Mouse (Mus musculus) liver, postnatal 0 days (tissue): ENCODE measurements around the gene En2. TPM values are rescaled to one million over a fixed set of nuclear protein-coding genes. Genes with fewer than 3 reads are reported as not detected.

Experiments
- ATAC-seq: fragments of 200-750 bp; cut with Nextera tagmentation; 2 replicates; pipeline ENCODE4 v1.8.0; 2017; ENCODE audit warnings: mild to moderate bottlenecking, moderate library complexity
- DNase-seq: peaks from one replicate; pipeline ENCODE4 v3.0.0-alpha.2; 2016
- H3K27ac ChIP-seq: fragments of 300-500 bp; sonication (generic); 2 replicates; pipeline ENCODE4 v1.5.1; 2014; ENCODE audit warnings: antibody characterized with exemption, moderate library complexity, mild to moderate bottlenecking, low read depth
- H3K27me3 ChIP-seq: fragments of 300-500 bp; sonication (generic); 2 replicates; pipeline ENCODE4 v1.6.1; 2014; ENCODE audit warnings: low read length, control low read depth, mixed read lengths; ENCODE audit not compliant: insufficient read depth
- H3K36me3 ChIP-seq: fragments of 300-500 bp; sonication (generic); replicated peaks from 2 replicates; pipeline ENCODE4 v1.6.1; 2014; ENCODE audit warnings: mild to moderate bottlenecking, control low read depth, low read length, moderate library complexity, mixed read lengths; ENCODE audit not compliant: insufficient read depth
- H3K4me1 ChIP-seq: fragments of 300-500 bp; sonication (generic); 2 replicates; pipeline ENCODE4 v1.6.1; 2014; ENCODE audit warnings: antibody characterized with exemption, mild to moderate bottlenecking, control low read depth; ENCODE audit not compliant: insufficient read depth
- H3K4me2 ChIP-seq: fragments of 300-500 bp; sonication (generic); 2 replicates; pipeline ENCODE4 v1.6.1; 2014; ENCODE audit warnings: low read depth, mild to moderate bottlenecking, low read length, moderate library complexity, mixed read lengths
- H3K4me3 ChIP-seq: fragments of 300-500 bp; sonication (generic); 2 replicates; pipeline ENCODE4 v1.5.1; 2014; ENCODE audit warnings: low read depth, low read length
- H3K9ac ChIP-seq: fragments of 300-500 bp; sonication (generic); replicated peaks from 2 replicates; pipeline ENCODE4 v1.6.1; 2014; ENCODE audit warnings: mild to moderate bottlenecking, moderate library complexity
- H3K9me3 ChIP-seq: fragments of 300-500 bp; sonication (generic); 2 replicates; pipeline ENCODE4 v1.6.1; 2016; ENCODE audit warnings: mild to moderate bottlenecking, control low read depth, low read length, mixed read lengths
- CTCF ChIP-seq: sonication (generic); IDR thresholded peaks from 2 replicates; pipeline ENCODE4 v1.5.1; 2016; ENCODE audit warnings: antibody characterized with exemption, low read depth
- EP300 ChIP-seq: IDR thresholded peaks from 2 replicates; pipeline ENCODE4 v1.6.1; 2016; ENCODE audit warnings: antibody characterized with exemption, low read depth, mild to moderate bottlenecking
- WGBS: fragments of 180-500 bp; shearing (Covaris S2); extraction: QIAGEN DNeasy Blood & Tissue Kit; methylation state at CpG from one replicate; pipeline ENCODE4 v1.1.7; 2014; ENCODE audit not compliant: insufficient replicate concordance; 5-methylcytosine and 5-hydroxymethylcytosine counted together
- polyA plus RNA-seq: library from polyadenylated mRNA; unstranded; fragments of >200 nt; fragmentation: Nextera tagmentation; extraction: Ambion mirVana; gene quantifications from 2 replicates; pipeline ENCODE4 v1.2.1, GENCODE M21; 2015

The En2 gene
- polyA plus RNA-seq, 1 experiment from 2014 or later: not detected

GRCm38 (mm10) chr5:28170892-28171291 is 5.4 kb downstream of the En2 start:
- H3K4me2 ChIP-seq: no peak overlapping the region
- H3K4me1 ChIP-seq: 0 out of 2 replicates have a peak, but pooled peaks cover 4% of the 10 kb centered on the region
- H3K36me3 ChIP-seq: no peaks in the 10 kb centered on the region
- 6% methylated on average over 19 of the region's 19 CpGs for WGBS
- no peak overlapping the region for H3K27ac ChIP-seq
- H3K9ac ChIP-seq: no peak overlapping the region
- ATAC-seq (no peak), DNase-seq (no peak)
- TF ChIP-seq EP300 (no peak), CTCF (no peak)
- H3K9me3 ChIP-seq: no peaks in the 10 kb centered on the region
- peaks cover 90% of the 10 kb centered on the region for H3K27me3 ChIP-seq
- no peak overlapping the region for H3K4me3 ChIP-seq

DNA sequence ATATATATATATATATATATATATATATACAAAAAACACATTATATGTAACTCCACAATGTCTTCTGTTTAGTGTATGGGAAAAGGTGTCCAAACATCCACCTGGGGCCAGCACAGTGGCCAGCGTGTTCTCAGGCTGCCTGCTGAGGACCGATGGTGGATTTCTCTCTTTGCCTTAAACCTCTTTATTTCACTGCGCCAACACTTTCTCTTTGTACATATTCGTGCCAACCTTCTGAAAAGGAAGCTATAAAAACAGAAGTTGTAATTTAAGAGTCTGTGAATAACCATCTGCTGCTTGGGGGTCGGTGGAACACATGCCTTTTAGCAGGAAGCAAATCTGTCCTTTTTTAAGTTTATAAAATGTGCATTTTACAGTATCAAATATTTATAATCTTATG is 6.2 kb downstream of the En2 start:
- H3K27me3 ChIP-seq: peaks cover 90% of the 10 kb centered on the region
- H3K4me1 ChIP-seq: no peaks in the 10 kb centered on the region
- no peak for DNase-seq
- no peak overlapping the region for H3K27ac ChIP-seq
- no peak overlapping the region for H3K4me2 ChIP-seq
- no peaks in the 10 kb centered on the region for H3K36me3 ChIP-seq
- H3K4me3 ChIP-seq: no peak overlapping the region
- TF ChIP-seq CTCF (no peak), EP300 (no peak)
- 12% methylated on average over 5 of the region's 5 CpGs for WGBS
- H3K9me3 ChIP-seq: no peaks in the 10 kb centered on the region
- ATAC-seq: no peak
- no peak overlapping the region for H3K9ac ChIP-seq

DNA sequence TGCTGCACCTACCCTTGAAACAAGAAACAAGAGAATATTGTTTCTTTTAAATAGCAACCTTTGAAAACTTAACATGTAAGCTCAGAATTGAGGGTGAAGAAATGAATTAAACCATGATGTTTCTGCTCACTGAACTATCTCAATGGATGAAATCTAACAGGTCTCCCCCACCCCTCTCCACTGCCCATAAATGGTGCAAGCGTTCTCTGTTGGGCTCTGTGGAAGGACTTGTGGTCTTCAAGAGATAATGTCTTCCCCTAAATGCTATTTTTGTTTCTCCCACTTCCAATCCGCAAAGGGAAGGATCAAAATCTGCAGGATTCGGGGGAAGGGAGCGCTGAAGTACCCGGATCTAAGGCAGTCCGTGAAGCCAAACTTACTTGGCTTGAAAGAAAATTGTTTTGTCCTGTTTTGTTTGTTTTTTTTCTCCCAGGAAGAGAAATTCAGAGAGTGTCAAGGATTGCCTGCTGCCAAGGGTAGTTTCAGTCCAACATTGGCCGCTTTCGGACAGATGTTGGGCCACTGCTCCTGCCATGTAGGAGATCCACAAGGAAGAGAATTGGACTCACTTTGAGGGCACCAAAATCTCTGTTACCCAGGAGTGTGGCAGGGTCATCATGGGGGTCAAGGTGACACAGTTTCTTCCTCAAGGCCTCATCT is 6.9 kb downstream of the En2 start:
- DNase-seq (no peak), ATAC-seq (no peak)
- H3K9me3 ChIP-seq: no peaks in the 10 kb centered on the region
- H3K27ac ChIP-seq: no peak overlapping the region
- no peak for TF ChIP-seq EP300
- no peak for TF ChIP-seq CTCF
- no peak overlapping the region for H3K4me2 ChIP-seq
- H3K4me3 ChIP-seq: no peak overlapping the region
- peaks cover 90% of the 10 kb centered on the region for H3K27me3 ChIP-seq
- no peaks in the 10 kb centered on the region for H3K4me1 ChIP-seq
- H3K36me3 ChIP-seq: no peaks in the 10 kb centered on the region
- WGBS: 4% methylated on average over 8 of the region's 8 CpGs
- no peak overlapping the region for H3K9ac ChIP-seq

DNA sequence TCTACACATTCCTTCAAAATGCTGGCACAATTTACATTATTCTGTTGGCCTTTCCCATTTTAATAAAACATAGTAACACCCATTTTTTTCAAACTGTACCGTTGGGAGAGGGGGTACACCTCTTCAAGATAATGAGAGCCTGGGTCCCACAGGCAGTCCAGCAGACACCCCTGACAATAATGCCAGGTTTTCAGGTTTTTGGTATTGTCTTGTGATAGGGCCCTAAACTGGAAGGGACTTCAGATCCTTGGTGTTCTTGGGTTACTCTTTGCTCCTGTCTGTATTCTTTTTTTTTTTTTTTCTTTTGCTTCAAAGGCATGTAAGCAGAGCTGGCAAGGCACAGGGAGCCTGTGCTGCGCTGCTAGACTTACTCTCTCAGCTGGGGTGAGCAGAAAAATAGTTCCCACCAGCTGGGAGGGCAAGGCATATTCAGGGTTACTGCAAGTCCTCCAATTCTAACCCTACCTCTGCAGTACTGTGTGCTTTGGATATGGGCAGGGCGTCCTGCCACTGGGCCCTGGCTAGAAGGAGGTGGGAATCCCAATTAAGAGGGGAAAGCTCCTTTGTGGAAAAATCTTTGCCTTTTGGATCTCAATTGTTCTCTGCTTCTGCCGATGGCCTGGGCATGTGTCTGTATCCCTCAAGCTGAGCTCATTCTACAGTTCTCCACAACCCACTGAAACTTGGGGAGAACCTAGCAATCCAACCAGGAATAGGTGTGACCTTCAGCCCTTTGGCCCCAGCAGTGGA is 7.6 kb downstream of the En2 start:
- Histone ChIP-seq H3K4me3 (no peak overlapping the region), H3K27me3 (peaks cover 87% of the 10 kb centered on the region), H3K36me3 (no peaks in the 10 kb centered on the region), H3K27ac (no peak overlapping the region), H3K4me1 (no peaks in the 10 kb centered on the region), H3K9ac (no peak overlapping the region), H3K4me2 (no peak overlapping the region), H3K9me3 (no peaks in the 10 kb centered on the region)
- no peak for TF ChIP-seq EP300
- TF ChIP-seq CTCF: no peak
- 5% methylated on average over 4 of the region's 4 CpGs for WGBS
- DNase-seq (no peak), ATAC-seq (no peak)

DNA sequence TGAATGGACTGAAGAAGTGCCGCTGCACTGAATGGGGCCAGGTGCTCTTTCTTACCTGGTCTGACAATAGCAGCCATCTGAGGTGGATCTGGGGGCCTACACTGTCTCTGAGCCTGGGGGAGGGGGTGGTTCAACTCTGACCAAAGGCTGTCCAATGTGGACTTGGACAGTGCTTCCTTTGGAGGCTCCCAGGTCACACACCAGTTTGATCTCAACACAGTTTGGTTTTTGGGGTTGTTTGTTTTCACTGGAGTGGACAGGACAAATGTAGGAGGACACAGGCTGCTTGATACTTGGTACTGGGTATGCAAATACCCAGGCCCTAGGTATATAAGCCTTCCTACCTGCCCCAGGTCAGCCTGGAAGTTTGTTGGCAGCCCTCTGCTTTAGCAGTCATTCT is 8.2 kb downstream of the En2 start:
- peaks cover 87% of the 10 kb centered on the region for H3K27me3 ChIP-seq
- H3K27ac ChIP-seq: no peak overlapping the region
- no peak overlapping the region for H3K9ac ChIP-seq
- no peaks in the 10 kb centered on the region for H3K36me3 ChIP-seq
- no peak for TF ChIP-seq EP300
- no peak for TF ChIP-seq CTCF
- ATAC-seq (no peak), DNase-seq (no peak)
- H3K4me1 ChIP-seq: no peaks in the 10 kb centered on the region
- no peak overlapping the region for H3K4me2 ChIP-seq
- WGBS: 0% methylated on average over 1 of the region's 1 CpGs
- H3K9me3 ChIP-seq: no peaks in the 10 kb centered on the region
- no peak overlapping the region for H3K4me3 ChIP-seq

GRCm38 (mm10) chr5:28174086-28174485 is 8.6 kb downstream of the En2 start:
- Histone ChIP-seq H3K4me2 (no peak overlapping the region), H3K36me3 (no peaks in the 10 kb centered on the region), H3K9me3 (no peaks in the 10 kb centered on the region), H3K4me1 (no peaks in the 10 kb centered on the region), H3K4me3 (no peak overlapping the region), H3K27me3 (peaks cover 82% of the 10 kb centered on the region), H3K9ac (no peak overlapping the region), H3K27ac (no peak overlapping the region)
- DNase-seq (no peak), ATAC-seq (no peak)
- 3% methylated on average over 9 of the region's 9 CpGs for WGBS
- TF ChIP-seq CTCF: no peak
- TF ChIP-seq EP300: no peak
